Mouse (Mus musculus) megakaryocyte, embryonic 14.5 days (primary cell): ENCODE measurements around the gene Prkaa1.

ENCODE experiments used
- FLI1 ChIP-seq: IDR thresholded peaks from 2 replicates; pipeline ENCODE4 v1.6.1; 2012; ENCODE audit warnings: low read length, inconsistent platforms, mixed read lengths
- GATA1 ChIP-seq: IDR thresholded peaks from 3 replicates; pipeline ENCODE4 v1.6.1; 2012; ENCODE audit warnings: mixed read lengths, low read length, inconsistent platforms, borderline replicate concordance

- no peak for TF ChIP-seq GATA1
- TF ChIP-seq FLI1: no peak
These were observed 5.4 kb upstream of the Prkaa1 start for GRCm38 (mm10) chr15:5138021-5138856.
